Mouse (Mus musculus): Measurements from ENCODE around the gene Smtn. TPM values are rescaled to one million over a fixed set of nuclear protein-coding genes. Genes with fewer than 3 reads are reported as not detected.

The Smtn gene
- polyA plus RNA-seq, 1 experiment: 80.7 TPM

GRCm38 (mm10) chr11:3517846-3518732, 22.3 kb downstream of the Smtn start:
- TF ChIP-seq CTCF (IDR thresholded peaks at IDR 0.05; ENCODE audit: low read depth, low read length) (no peak), EP300 (IDR thresholded peaks at IDR 0.05; ENCODE audit: insufficient read depth, low read depth, low read length) (no peak), POLR2A (IDR thresholded peaks at IDR 0.05; ENCODE audit: insufficient read depth, low read length) (no peak)
- Histone ChIP-seq H3K9ac (ENCODE audit: low read depth, poor library complexity, severe bottlenecking) (no peak overlapping the region), H3K9me3 (replicated peaks; ENCODE audit: control insufficient read depth, insufficient read depth, low read length, poor library complexity, severe bottlenecking) (no peaks in the 10 kb centered on the region), H3K4me3 (ENCODE audit: low read depth, low read length) (no peak overlapping the region), H3K4me1 (ENCODE audit: control insufficient read depth, insufficient read depth, low read length) (no peaks in the 10 kb centered on the region), H3K27me3 (ENCODE audit: control insufficient read depth, insufficient read depth, low read length, poor library complexity, severe bottlenecking) (no peaks in the 10 kb centered on the region), H3K27ac (ENCODE audit: insufficient read depth, low read length) (no peak overlapping the region), H3K36me3 (ENCODE audit: control insufficient read depth, insufficient read depth, low read length, poor library complexity, severe bottlenecking) (peaks cover 8% of the 10 kb centered on the region; the same call in 1 of the 2 replicates)

- peak overlapping the region; percentile 18 for H3K4me3 ChIP-seq (ENCODE audit: low read depth, low read length)
- no peak overlapping the region for H3K27ac ChIP-seq (ENCODE audit: insufficient read depth, low read length)
These were observed 23.3 kb downstream of the Smtn start for GRCm38 (mm10) chr11:3516859-3517845.

GRCm38 (mm10) chr11:3516121-3516520, 24.3 kb downstream of the Smtn start:
- no peaks in the 10 kb centered on the region for H3K27me3 ChIP-seq (ENCODE audit: control insufficient read depth, insufficient read depth, low read length, poor library complexity, severe bottlenecking)

More at GRCm38 (mm10) chr11:3516859-3517845, 23.3 kb downstream of the Smtn start:
- TF ChIP-seq CTCF (IDR thresholded peaks at IDR 0.05; ENCODE audit: low read depth, low read length) (no peak), POLR2A (IDR thresholded peaks at IDR 0.05; ENCODE audit: insufficient read depth, low read length) (no peak), EP300 (IDR thresholded peaks at IDR 0.05; ENCODE audit: insufficient read depth, low read depth, low read length) (no peak)
- H3K27me3 ChIP-seq (ENCODE audit: control insufficient read depth, insufficient read depth, low read length, poor library complexity, severe bottlenecking): no peaks in the 10 kb centered on the region
- H3K4me1 ChIP-seq (ENCODE audit: control insufficient read depth, insufficient read depth, low read length): no peaks in the 10 kb centered on the region
- peaks cover under 1% of the 10 kb centered on the region; the same call in 1 of the 2 replicates for H3K36me3 ChIP-seq (ENCODE audit: control insufficient read depth, insufficient read depth, low read length, poor library complexity, severe bottlenecking)
- no peaks in the 10 kb centered on the region for H3K9me3 ChIP-seq (replicated peaks; ENCODE audit: control insufficient read depth, insufficient read depth, low read length, poor library complexity, severe bottlenecking)
- H3K9ac ChIP-seq (ENCODE audit: low read depth, poor library complexity, severe bottlenecking): no peak overlapping the region; the same call in 1 of the 2 replicates

GRCm38 (mm10) chr11:3515637-3516036, 24.8 kb downstream of the Smtn start:
- H3K9me3 ChIP-seq (replicated peaks; ENCODE audit: control insufficient read depth, insufficient read depth, low read length, poor library complexity, severe bottlenecking): no peaks in the 10 kb centered on the region
- H3K36me3 ChIP-seq (ENCODE audit: control insufficient read depth, insufficient read depth, low read length, poor library complexity, severe bottlenecking): no peaks in the 10 kb centered on the region
- H3K4me1 ChIP-seq (ENCODE audit: control insufficient read depth, insufficient read depth, low read length): no peaks in the 10 kb centered on the region
- no peak overlapping the region for H3K27ac ChIP-seq (ENCODE audit: insufficient read depth, low read length)
- H3K27me3 ChIP-seq (ENCODE audit: control insufficient read depth, insufficient read depth, low read length, poor library complexity, severe bottlenecking): no peaks in the 10 kb centered on the region
- H3K4me3 ChIP-seq (ENCODE audit: low read depth, low read length): no peak overlapping the region
- no peak for TF ChIP-seq CTCF (IDR thresholded peaks at IDR 0.05; ENCODE audit: low read depth, low read length)
- no peak for TF ChIP-seq POLR2A (IDR thresholded peaks at IDR 0.05; ENCODE audit: insufficient read depth, low read length)
- TF ChIP-seq EP300 (IDR thresholded peaks at IDR 0.05; ENCODE audit: insufficient read depth, low read depth, low read length): no peak
- no peak overlapping the region for H3K9ac ChIP-seq (ENCODE audit: low read depth, poor library complexity, severe bottlenecking)

More at GRCm38 (mm10) chr11:3516121-3516520, 24.3 kb downstream of the Smtn start:
- Histone ChIP-seq H3K27ac (ENCODE audit: insufficient read depth, low read length) (no peak overlapping the region), H3K36me3 (ENCODE audit: control insufficient read depth, insufficient read depth, low read length, poor library complexity, severe bottlenecking) (no peaks in the 10 kb centered on the region), H3K9ac (ENCODE audit: low read depth, poor library complexity, severe bottlenecking) (no peak overlapping the region), H3K4me3 (ENCODE audit: low read depth, low read length) (no peak overlapping the region), H3K9me3 (replicated peaks; ENCODE audit: control insufficient read depth, insufficient read depth, low read length, poor library complexity, severe bottlenecking) (no peaks in the 10 kb centered on the region), H3K4me1 (ENCODE audit: control insufficient read depth, insufficient read depth, low read length) (no peaks in the 10 kb centered on the region)
- TF ChIP-seq CTCF (IDR thresholded peaks at IDR 0.05; ENCODE audit: low read depth, low read length): no peak
- no peak for TF ChIP-seq EP300 (IDR thresholded peaks at IDR 0.05; ENCODE audit: insufficient read depth, low read depth, low read length)
- no peak for TF ChIP-seq POLR2A (IDR thresholded peaks at IDR 0.05; ENCODE audit: insufficient read depth, low read length)

- no peaks in the 10 kb centered on the region for H3K9me3 ChIP-seq (replicated peaks; ENCODE audit: control insufficient read depth, insufficient read depth, low read length, poor library complexity, severe bottlenecking)
- peak overlapping the region; percentile 49 for H3K9ac ChIP-seq (ENCODE audit: low read depth, poor library complexity, severe bottlenecking)
- H3K27ac ChIP-seq (ENCODE audit: insufficient read depth, low read length): no peak overlapping the region
- TF ChIP-seq EP300 (IDR thresholded peaks at IDR 0.05; ENCODE audit: insufficient read depth, low read depth, low read length) (no peak), CTCF (IDR thresholded peaks at IDR 0.05; ENCODE audit: low read depth, low read length) (no peak), POLR2A (IDR thresholded peaks at IDR 0.05; ENCODE audit: insufficient read depth, low read length) (no peak)
- no peaks in the 10 kb centered on the region for H3K4me1 ChIP-seq (ENCODE audit: control insufficient read depth, insufficient read depth, low read length)
- H3K4me3 ChIP-seq (ENCODE audit: low read depth, low read length): peak overlapping the region; percentile 87
- no peaks in the 10 kb centered on the region for H3K36me3 ChIP-seq (ENCODE audit: control insufficient read depth, insufficient read depth, low read length, poor library complexity, severe bottlenecking)
- no peaks in the 10 kb centered on the region for H3K27me3 ChIP-seq (ENCODE audit: control insufficient read depth, insufficient read depth, low read length, poor library complexity, severe bottlenecking)
These were observed 25.2 kb downstream of the Smtn start for GRCm38 (mm10) chr11:3515216-3515615.

Data from ES-Bruce4 (cell line).